Mouse (Mus musculus): ENCODE measurements at regions not wholly inside any gene's neighbourhood (a gene's known extent, or its start where the extent isn't known, plus 50 kb on each side); places are given as distances from the start of the nearest gene placed in this dataset.
"Not testable (repeated sequence)": the region's sequence is repeated elsewhere in the genome, so short reads cannot be mapped to it uniquely, and the experiment has no call there.

- H3K36me3 ChIP-seq; ATAC-seq (ENCODE audit: low FRiP score, low read depth); H3K27me3 ChIP-seq; H3K27ac ChIP-seq (replicated peaks); H3K9me3 ChIP-seq; H3K4me3 ChIP-seq; H3K9ac ChIP-seq (replicated peaks); H3K4me2 ChIP-seq (replicated peaks); H3K4me1 ChIP-seq: not testable (repeated sequence)
- WGBS, result 91% methylated on average over 4 of the region's 4 CpGs
Observed at GRCm38 (mm10) chr6:76130201-76130600, 367.4 kb downstream of the Gm9008 start.

- Histone ChIP-seq H3K36me3 (no peaks in the 10 kb centered on the region), H3K4me1 (no peaks in the 10 kb centered on the region), H3K9me3 (no peaks in the 10 kb centered on the region), H3K4me3 (no peak overlapping the region), H3K27ac (replicated peaks) (no peak overlapping the region), H3K9ac (replicated peaks) (no peak overlapping the region), H3K4me2 (replicated peaks) (no peak overlapping the region), H3K27me3 (no peaks in the 10 kb centered on the region)
- no peak for ATAC-seq (ENCODE audit: low FRiP score, low read depth)
Observed at GRCm38 (mm10) chr6:76115758-76116157, 381.8 kb downstream of the Gm9008 start.

GRCm38 (mm10) chr6:76114346-76114745 lies 383.2 kb downstream of the Gm9008 start:
- no peaks in the 10 kb centered on the region for H3K9me3 ChIP-seq
- H3K27ac ChIP-seq (replicated peaks), result no peak overlapping the region
- H3K27me3 ChIP-seq, result no peaks in the 10 kb centered on the region
- no peak overlapping the region for H3K4me3 ChIP-seq
- WGBS, result 90% methylated on average over 4 of the region's 4 CpGs
- H3K4me2 ChIP-seq (replicated peaks), result no peak overlapping the region
- H3K4me1 ChIP-seq, result no peaks in the 10 kb centered on the region
- no peak for ATAC-seq (ENCODE audit: low FRiP score, low read depth)
- no peaks in the 10 kb centered on the region for H3K36me3 ChIP-seq
- H3K9ac ChIP-seq (replicated peaks), result no peak overlapping the region

GRCm38 (mm10) chr6:76065383-76065782 lies 432.2 kb downstream of the Gm9008 start:
- Histone ChIP-seq H3K9ac (replicated peaks) (no peak overlapping the region), H3K9me3 (no peaks in the 10 kb centered on the region), H3K4me1 (no peaks in the 10 kb centered on the region), H3K4me2 (replicated peaks) (no peak overlapping the region), H3K27ac (replicated peaks) (no peak overlapping the region), H3K4me3 (no peak overlapping the region), H3K36me3 (no peaks in the 10 kb centered on the region), H3K27me3 (no peaks in the 10 kb centered on the region)
- WGBS, result 80% methylated on average over 4 of the region's 4 CpGs
- no peak for ATAC-seq (ENCODE audit: low FRiP score, low read depth)

GRCm38 (mm10) chr6:76052652-76053313 lies 444.8 kb downstream of the Gm9008 start:
- H3K4me3 ChIP-seq, result no peak overlapping the region
- H3K4me1 ChIP-seq, result peaks cover 5% of the 10 kb centered on the region; the same call in 1 of the 2 replicates
- 19% methylated on average over 2 of the region's 2 CpGs for WGBS
- no peaks in the 10 kb centered on the region for H3K36me3 ChIP-seq
- no peaks in the 10 kb centered on the region for H3K9me3 ChIP-seq
- no peak overlapping the region for H3K27ac ChIP-seq (replicated peaks)
- no peak overlapping the region for H3K9ac ChIP-seq (replicated peaks)
- peak; percentile 67; the same call in 1 of the 2 replicates for ATAC-seq (ENCODE audit: low FRiP score, low read depth)
- no peak overlapping the region for H3K4me2 ChIP-seq (replicated peaks)
- 0 out of 2 replicates have a peak, but pooled peaks cover 4% of the 10 kb centered on the region for H3K27me3 ChIP-seq

- H3K27me3 ChIP-seq, result no peaks in the 10 kb centered on the region
- no peaks in the 10 kb centered on the region for H3K4me1 ChIP-seq
- no peak overlapping the region for H3K4me3 ChIP-seq
- no peaks in the 10 kb centered on the region for H3K9me3 ChIP-seq
- H3K27ac ChIP-seq (replicated peaks), result no peak overlapping the region
- WGBS, result 83% methylated on average over 2 of the region's 2 CpGs
- no peak for ATAC-seq (ENCODE audit: low FRiP score, low read depth)
- H3K4me2 ChIP-seq (replicated peaks), result no peak overlapping the region
- no peaks in the 10 kb centered on the region for H3K36me3 ChIP-seq
- H3K9ac ChIP-seq (replicated peaks), result no peak overlapping the region
Observed at GRCm38 (mm10) chr6:76007783-76008406, 489.7 kb downstream of the Gm9008 start.
